Mouse (Mus musculus): ENCODE data around the gene Adcy4.

DNA sequence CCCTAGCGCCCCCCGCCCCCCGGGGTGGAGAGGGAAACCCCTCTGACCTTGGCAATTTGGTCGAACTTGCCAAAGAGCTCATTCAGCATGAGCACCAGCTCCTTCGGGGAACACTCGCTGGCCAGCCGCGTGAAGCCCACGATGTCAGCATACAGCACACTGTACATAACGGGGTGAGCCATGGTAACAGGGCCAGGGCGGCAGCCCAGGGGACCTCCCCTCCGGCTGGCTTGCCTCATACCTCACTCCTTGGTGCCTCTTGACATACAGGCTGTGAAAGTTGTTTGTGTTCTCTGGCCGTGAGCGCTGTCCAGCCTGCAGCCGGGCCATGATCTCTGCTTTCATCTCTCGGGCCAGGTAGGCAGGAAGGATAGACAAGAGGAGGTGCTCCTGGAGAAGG is 4.2 kb downstream of the Adcy4 start:
- TF ChIP-seq CTCF (IDR thresholded peaks at IDR 0.05; ENCODE audit: low read depth) (no peak), EP300 (IDR thresholded peaks at IDR 0.05; ENCODE audit: low read depth) (no peak)
